Mouse (Mus musculus) brown adipose tissue, adult 24 weeks (tissue): ENCODE measurements around the gene Rc3h1. TPM values are rescaled to one million over a fixed set of nuclear protein-coding genes. Genes with fewer than 3 reads are reported as not detected.
A peak's percentile ranks its signal among the peaks of the same experiment; 100 is the strongest.
"Not testable (repeated sequence)": the region's sequence is repeated elsewhere in the genome, so short reads cannot be mapped to it uniquely, and the experiment has no call there.

Source experiments
- H3K27ac ChIP-seq: fragments of 200-500 bp; replicated peaks from 2 replicates; pipeline ENCODE4 v1.5.1; 2012; ENCODE audit warnings: low read depth, mild to moderate bottlenecking, low read length
- H3K4me1 ChIP-seq: fragments of 200-500 bp; 2 replicates; pipeline ENCODE4 v1.6.1; 2012; ENCODE audit warnings: low read length, mixed read lengths; ENCODE audit not compliant: control insufficient read depth, insufficient read depth, insufficient read length
- H3K4me3 ChIP-seq: fragments of 200-500 bp; 2 replicates; pipeline ENCODE4 v1.5.1; 2012; ENCODE audit warnings: low read depth, mild to moderate bottlenecking, low read length, moderate library complexity; ENCODE audit not compliant: insufficient read depth
- polyA plus RNA-seq: library from polyadenylated mRNA; stranded (reverse); fragments of >200 nt; gene quantifications from 2 replicates; pipeline ENCODE4 v1.2.4, GENCODE M21; 2012; ENCODE audit not compliant: missing spikeins, insufficient read depth, insufficient read length

The Rc3h1 gene
- polyA plus RNA-seq = 13.5 and 13.6 TPM in 2 replicates

DNA sequence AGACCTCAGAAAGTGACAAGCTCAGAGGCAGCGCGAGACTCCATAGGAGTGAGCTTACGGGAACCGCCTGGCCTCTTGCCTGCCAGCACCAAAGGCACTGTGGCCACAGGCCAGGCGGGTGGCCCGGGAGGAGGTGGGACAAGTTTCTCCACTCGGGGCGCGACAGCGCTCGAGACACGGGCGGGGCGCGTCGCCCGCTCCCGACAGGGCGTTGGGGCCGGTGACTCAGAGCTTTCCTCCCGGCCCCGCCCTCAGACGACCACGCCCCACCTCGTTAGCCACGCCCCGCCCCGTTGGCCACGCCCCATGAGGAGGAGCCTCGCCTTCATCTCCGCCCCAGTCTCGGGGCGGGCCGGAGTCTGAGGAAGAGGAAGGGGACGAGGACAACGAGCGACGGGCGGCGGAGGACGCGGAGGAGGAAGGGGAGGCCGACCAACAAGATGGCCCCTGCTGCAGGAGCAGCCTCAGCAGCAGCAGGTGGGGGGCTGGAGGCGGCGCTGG, at the start of gene Rc3h1:
Rc3h1 (plus strand) TSS at position 362 of the 501 bp plus-strand sequence.
- H3K27ac ChIP-seq = peak within 1 kb of the TSS; percentile 81
- peak within 1 kb of the TSS; percentile 88 for H3K4me3 ChIP-seq

DNA sequence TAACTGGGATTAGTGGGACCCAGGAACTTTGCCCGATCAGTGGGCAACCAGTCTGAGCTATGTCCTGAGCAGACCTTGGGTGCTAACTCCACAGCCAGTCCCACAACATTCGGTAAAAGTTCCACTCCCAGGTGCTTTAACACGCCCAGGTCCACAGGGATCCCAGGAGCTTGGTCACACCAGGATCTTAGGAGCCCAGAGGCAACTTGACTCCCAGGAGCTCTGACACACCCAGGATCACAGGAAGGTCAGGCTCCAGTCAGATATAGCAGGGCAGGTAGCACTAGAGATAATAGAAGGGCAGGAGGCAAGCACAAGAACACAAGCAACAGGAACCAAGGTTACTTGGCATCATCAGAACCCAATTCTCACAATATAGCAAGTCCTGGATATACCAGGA, 48.1 kb upstream of the Rc3h1 start:
- no peaks in the 10 kb centered on the region for H3K4me1 ChIP-seq
- H3K4me3 ChIP-seq = no peak overlapping the region
- H3K27ac ChIP-seq = no peak overlapping the region

More for the DNA sequence above, at the start of gene Rc3h1:
- peaks cover 7% of the 10 kb centered on the region for H3K4me1 ChIP-seq

DNA sequence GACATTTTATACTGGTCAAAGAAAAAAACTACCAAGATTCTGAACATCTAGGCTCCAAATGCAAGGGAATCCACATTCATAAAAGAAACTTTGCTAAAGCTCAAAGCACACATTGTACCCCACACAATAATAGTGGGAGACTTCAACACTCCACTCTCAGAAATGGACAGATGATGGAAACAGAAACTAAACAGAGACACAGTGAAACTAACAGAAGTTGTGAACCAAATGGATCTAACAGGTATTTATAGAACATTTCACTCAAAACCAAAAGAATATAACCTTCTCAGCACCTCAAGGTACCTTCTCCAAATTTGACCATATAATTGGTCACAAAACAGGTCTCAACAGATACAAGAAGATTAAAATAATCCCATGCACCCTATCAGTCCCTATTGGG, 46.3 kb upstream of the Rc3h1 start:
- H3K4me3 ChIP-seq, H3K27ac ChIP-seq, H3K4me1 ChIP-seq: not testable (repeated sequence)

DNA sequence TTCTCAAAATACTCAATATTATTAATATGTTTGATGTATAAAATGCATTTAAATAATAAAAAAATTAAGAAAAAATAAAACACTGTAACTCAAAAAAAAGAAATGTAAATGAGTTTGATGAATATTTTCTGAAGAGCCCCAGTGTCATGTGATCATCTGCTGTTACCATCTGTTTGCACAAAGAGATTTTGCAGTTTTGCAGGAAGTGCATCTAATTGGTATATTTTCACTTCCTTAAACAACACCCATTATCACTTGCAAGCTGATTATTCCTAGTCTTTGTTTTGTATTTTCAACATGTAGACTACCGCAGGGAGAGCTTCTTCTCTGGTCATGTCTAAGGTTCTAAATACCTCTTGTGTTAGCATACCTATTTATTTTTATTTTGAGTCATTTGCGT, 45.1 kb upstream of the Rc3h1 start:
- H3K27ac ChIP-seq = no peak overlapping the region
- no peak overlapping the region for H3K4me3 ChIP-seq
- H3K4me1 ChIP-seq = no peaks in the 10 kb centered on the region

DNA sequence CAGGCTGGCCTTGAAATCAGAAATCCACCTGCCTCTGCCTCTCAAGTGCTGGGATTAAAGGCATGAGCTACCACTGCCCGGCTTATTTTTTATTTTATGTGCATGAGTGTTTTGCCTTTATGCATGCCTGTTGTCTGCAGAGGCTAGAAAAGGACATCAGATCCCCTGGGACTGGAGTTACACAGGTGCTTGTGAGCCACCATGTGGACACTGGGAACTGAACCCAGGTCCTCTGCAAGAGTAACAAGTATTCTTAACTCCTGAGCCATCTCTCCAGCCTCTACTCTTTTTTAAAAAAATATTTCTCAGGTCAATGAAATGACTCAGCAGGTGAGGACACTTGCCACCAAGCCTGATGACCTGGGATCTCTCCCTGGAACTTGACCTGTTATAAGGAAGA, 44.6 kb upstream of the Rc3h1 start:
- Histone ChIP-seq H3K27ac (no peak overlapping the region), H3K4me3 (no peak overlapping the region), H3K4me1 (no peaks in the 10 kb centered on the region)

DNA sequence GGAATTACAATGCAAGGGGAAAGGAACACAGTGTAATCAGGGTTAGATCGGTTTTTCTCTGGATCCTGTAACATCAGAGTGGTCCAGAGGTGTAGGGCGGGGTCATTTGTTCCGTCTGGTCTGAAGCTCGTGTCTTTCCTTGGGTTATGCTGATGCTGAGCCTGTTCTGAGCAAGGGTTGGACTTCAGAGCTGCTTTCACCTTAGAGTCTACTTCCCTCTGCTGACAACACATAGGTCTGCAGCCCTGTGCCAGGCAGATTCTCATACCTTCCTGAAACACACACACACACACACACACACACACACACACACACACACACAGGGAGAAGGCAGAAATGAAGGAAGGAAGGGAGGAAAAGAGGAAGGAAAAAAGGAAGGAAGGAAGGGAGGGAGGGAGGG, 43.2 kb upstream of the Rc3h1 start:
- Histone ChIP-seq H3K4me1 (no peaks in the 10 kb centered on the region), H3K4me3 (no peak overlapping the region), H3K27ac (no peak overlapping the region)

DNA sequence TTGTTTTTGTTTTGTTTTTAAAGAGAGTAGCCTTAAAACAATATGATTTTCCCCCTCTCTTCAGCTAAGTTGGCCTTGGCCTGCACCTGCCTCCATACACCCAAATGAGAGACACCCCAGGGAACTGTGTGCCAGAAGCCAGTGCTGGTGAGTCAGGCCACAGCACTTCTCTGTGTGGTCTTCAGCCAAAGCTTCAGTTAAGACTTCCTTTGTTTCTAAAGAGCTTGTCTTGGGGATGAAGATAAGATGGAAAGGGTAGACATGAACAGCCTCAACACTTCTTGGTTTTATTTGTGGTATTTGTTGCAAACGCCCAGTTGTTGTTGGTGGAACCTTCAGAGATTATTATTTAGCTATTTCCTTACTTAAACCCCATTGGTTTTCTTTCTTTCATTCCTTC, 31.5 kb upstream of the Rc3h1 start:
- Histone ChIP-seq H3K4me3 (no peak overlapping the region), H3K4me1 (no peaks in the 10 kb centered on the region), H3K27ac (no peak overlapping the region)

DNA sequence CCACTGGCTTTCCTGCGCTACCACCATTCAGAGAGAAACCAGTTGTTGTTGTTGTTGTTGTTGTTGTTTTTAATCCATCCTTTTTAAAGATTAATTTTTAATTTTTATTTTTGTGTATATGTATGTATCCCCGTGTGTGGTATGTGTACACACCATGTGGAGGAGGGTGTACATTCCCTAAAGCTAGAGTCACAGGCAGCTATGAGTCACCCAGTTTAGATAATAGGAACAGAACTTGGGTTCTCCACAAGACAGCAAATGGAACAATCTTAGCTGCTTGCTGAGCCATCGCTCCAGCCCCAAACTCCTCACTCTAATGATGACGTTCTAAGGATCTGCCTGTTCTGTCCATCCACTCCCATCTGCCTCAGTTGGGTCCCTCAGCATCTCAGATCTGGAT, 29.2 kb upstream of the Rc3h1 start:
- H3K27ac ChIP-seq = no peak overlapping the region
- H3K4me3 ChIP-seq = no peak overlapping the region
- no peaks in the 10 kb centered on the region for H3K4me1 ChIP-seq

DNA sequence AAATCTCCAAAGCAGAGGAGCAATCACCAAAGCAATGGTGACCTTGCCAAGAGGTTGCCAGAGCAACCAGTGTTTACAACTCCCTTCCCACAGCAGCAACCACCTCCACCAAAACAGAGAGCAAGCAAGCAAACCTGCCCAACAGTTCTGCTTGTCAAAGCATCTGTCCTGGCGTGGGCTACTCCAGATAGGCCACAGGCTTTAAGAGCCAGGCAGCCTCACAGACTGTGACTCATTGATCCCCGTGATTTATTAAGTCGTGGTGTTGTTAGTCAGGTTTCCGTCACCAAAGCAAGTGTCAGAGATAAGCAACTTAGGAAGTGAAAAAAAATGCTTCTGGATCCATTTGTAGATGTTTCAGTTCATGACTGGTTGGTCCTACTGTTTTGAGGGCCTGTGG, 27.7 kb upstream of the Rc3h1 start:
- Histone ChIP-seq H3K4me1 (no peaks in the 10 kb centered on the region), H3K4me3 (no peak overlapping the region), H3K27ac (no peak overlapping the region)

DNA sequence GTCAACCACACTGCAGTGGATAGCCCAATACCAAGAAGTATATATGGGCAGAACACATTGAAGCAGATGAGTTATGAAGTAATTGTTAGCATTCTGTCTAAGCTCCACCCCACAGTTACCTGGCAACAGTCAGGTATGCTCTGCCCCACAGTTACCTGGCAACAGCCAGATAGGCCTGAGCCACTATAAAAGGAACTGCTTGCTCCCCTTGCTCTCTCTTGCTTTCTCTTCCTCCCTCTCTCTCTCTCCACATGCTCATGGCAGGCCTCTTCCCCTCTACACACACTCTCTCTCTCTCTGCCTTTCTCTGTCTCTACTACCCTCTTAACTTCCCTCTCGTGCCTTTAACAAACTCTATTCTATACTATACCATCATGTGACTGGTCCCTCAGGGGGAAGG, 24.8 kb upstream of the Rc3h1 start:
- not testable (repeated sequence) for H3K4me3 ChIP-seq, H3K4me1 ChIP-seq, H3K27ac ChIP-seq

DNA sequence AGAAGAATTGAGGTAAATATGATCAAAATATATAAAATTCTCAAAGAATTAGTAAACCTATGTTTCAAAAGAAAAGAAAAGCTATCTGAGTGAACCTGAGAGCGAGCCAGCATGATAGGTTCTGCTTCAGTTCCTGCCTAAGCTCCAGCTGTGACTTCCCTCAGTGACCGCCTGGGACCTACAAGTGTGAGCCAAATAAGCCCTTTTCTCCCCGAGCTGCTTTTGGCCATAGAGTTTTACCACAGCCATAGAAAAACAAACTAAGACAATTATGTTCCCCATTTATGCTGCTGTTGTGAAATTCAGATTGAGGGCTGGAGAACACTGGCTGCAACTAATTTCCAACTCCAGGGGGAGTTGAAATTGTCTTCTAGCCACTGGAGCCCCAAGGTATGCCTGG, 24.2 kb upstream of the Rc3h1 start:
- no peak overlapping the region for H3K27ac ChIP-seq
- H3K4me1 ChIP-seq = no peaks in the 10 kb centered on the region
- no peak overlapping the region for H3K4me3 ChIP-seq

DNA sequence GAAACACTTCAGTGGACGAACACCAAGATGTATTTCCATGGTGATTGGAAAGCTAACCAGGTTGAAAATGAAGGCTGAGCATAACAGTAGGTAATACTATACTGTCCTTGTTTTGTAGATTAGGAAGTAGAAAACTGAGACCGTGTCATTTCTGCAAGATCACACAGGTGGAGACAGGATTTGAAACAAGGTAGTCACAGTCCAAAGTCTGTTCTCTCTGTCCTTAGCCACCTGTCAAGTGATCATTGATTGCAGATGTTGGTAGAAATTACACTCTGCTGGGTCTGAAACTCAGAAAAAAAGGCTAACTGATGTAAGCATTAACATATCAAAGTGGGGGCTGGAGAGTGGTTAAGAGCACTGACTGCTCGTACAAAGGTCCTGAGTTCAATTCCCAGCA, 21.9 kb upstream of the Rc3h1 start:
- H3K4me1 ChIP-seq = no peaks in the 10 kb centered on the region
- no peak overlapping the region for H3K4me3 ChIP-seq
- no peak overlapping the region for H3K27ac ChIP-seq

DNA sequence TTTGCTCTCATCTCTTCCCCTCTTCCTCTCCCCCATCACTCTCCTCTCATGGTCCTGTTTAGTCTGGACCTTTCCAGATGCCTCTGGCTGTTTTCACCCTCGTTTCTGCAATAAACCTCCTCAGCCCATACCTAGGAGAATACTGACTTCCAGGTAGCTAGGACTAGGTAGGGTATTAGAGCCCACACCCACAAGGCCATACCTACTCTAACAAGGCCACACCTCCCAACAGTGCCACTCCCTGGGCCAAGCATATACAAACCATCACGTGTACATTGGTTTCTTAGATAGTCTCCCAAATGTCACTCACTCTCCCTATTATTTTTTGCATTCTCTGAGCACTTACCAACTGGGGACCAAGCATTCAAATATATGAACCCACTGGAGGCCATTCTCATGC, 21.2 kb upstream of the Rc3h1 start:
- Histone ChIP-seq H3K27ac (no peak overlapping the region), H3K4me1 (no peaks in the 10 kb centered on the region), H3K4me3 (no peak overlapping the region)

DNA sequence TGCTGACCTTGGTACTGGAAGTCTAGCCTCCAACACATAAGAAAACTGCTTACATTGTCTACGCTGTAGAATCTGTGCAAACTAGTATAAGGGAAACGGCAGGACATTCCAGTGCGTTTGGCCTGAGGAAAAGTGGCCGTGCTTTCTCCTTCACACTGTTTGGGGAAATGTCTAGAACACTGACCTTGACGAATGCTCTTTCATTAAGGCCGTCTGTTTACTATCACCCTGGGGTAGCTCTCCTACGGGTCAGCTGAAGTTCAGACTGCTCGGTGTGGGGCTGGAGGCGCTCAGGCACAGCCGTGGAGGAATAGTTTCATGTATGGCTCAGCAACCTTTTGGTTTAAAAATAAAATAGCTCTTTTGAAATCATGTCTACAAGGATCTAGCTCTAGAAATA, 6.5 kb upstream of the Rc3h1 start:
- Histone ChIP-seq H3K27ac (peak overlapping the region; percentile 47), H3K4me1 (peaks cover 2% of the 10 kb centered on the region; the same call in 1 of the 2 replicates), H3K4me3 (no peak overlapping the region)

DNA sequence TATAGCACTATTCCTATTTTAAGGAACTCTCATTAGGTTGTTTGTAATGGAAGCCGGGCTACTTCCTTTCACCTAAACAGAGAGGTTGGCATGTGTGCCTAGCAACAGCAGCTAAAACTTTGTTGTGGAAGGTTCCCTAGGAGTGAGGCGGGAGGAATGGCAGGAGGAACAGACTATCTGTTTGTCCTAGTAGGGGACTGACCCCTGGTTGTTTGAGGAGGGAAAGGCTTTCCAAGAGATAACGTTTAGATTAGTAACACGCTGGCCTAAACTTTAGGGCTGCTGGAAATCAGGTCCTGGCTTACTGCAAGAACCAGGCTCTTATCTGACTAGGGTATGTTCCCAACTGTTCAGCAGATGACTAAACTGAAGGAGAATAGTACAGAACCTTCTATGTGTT, 2.2 kb upstream of the Rc3h1 start:
- Histone ChIP-seq H3K27ac (no peak overlapping the region), H3K4me1 (no peaks in the 10 kb centered on the region), H3K4me3 (no peak overlapping the region)

DNA sequence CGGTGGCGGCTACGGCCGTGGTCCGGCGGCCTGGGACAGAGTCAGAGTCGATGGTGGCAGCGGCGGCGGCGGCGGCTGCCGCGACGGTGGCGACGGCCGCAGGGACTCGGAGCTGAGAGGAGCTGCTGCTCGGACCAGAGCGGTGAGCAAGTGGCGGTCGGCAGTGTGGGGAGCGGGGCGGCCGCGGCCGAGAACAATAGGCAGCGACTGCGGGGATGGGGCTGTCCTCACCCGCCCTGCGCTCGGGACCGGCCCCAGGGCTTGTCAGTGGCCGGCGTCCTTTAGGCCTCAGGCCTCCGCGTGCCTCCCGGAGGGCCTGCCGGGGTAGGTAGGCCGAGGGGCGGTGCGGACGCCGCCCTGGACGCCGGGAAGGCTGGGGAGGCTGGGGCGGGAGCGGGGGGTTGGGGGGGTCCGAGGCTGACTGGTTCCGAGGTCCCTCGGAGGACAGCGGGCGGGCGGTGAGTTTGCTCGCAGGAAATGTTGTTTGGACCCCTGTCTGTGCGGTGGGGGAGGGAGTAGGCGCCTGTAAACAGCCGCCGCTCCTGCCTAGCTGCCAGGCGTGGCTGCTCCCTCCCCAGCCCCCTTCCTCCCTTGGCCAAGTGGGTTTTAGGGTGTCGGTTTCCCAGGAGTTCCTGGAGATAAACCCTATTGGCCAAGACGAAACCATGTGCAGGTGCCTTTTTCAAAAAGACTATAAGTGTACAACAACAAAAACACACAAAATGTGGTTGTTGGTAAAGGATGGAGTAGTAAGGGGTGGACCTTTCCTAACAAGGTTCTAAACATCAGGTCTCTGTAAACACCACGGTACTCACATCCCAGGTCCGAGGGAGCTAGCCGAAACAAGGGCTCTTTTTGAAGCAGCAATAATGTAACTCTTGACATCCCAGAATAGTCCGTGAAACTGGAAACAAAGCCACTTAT, 602 bp downstream of the Rc3h1 start:
- Histone ChIP-seq H3K4me1 (peaks cover 10% of the 10 kb centered on the region), H3K27ac (peak overlapping the region; percentile 81), H3K4me3 (peak overlapping the region; percentile 88)
